Mouse (Mus musculus): ENCODE data around the gene Idh2.
"Not testable (repeated sequence)": the region's sequence is repeated elsewhere in the genome, so short reads cannot be mapped to it uniquely, and the experiment has no call there.

Gene Idh2

DNA sequence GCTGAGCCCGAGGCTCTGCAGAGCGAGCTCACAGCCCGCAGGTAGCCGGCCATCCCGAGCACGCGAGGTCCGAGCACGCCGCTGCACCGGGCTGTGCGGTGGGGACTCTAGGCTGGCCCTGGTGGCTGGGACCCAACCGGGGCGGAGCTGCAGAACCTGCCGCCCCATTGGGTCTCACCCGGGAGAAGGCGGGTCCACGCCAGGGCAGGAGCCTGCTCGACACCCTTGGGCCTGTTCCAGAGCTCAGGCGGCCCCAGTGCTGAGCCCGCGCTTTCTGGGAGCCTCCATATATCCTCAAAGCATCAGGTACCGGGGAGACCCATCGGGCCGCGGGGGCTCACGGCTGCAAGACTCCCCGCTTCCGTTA, at the start of gene Idh2:
TSS of gene Idh2 (minus strand) at position 169 of the 367 bp plus-strand sequence.
- DNase-seq: peak; percentile 93

DNA sequence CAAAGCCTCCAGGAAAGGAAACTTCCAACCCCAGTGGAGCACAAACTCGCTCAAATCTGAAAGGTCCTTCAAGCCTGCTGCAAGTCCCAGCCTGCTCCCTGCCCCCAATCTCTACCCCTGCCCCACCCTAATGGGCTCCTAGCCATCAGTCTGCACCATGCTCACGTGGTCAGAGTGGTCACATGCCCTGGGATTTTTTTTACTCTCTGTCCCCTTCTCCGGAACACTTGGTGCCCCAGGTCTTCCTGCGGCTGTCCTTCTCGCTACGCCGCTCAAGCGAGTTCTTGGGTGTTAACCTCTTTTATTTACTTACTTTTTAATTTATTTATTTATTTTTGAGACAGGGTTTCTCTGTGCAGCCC, 45.7 kb upstream of the Idh2 start:
- DNase-seq: peak; percentile 59

DNA sequence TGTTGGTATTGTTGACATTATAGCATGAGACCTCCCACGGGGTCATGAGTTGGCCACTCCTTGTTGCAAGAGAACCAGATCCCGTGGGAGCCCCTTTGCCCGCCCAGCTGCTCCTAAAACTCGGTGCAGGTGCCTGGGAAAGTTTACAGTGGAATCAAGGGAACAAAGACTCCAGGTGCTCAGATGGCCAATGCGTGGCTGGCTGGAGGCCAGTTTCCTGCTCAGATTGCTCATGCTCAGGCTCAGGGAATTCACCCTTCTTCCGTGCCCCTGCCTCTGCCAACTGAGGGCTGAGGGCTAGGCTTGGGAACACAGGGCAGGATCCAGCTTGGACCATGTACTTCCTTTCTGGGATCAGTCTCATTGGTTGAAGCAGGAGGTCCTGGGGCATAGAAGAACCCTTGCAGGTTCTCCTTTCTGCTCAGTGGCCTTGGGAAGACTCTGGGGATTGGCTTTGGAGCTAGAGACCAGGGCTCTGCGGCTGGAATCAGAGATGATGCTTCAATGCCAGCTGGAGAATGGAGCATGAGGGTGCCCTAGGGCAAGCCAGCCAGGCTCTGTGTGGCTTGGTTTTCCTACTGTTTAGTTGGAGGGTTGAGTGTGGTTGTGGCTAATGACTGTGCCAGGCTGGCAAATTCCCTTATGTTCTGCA, 45.2 kb upstream of the Idh2 start:
- no peak for DNase-seq

DNA sequence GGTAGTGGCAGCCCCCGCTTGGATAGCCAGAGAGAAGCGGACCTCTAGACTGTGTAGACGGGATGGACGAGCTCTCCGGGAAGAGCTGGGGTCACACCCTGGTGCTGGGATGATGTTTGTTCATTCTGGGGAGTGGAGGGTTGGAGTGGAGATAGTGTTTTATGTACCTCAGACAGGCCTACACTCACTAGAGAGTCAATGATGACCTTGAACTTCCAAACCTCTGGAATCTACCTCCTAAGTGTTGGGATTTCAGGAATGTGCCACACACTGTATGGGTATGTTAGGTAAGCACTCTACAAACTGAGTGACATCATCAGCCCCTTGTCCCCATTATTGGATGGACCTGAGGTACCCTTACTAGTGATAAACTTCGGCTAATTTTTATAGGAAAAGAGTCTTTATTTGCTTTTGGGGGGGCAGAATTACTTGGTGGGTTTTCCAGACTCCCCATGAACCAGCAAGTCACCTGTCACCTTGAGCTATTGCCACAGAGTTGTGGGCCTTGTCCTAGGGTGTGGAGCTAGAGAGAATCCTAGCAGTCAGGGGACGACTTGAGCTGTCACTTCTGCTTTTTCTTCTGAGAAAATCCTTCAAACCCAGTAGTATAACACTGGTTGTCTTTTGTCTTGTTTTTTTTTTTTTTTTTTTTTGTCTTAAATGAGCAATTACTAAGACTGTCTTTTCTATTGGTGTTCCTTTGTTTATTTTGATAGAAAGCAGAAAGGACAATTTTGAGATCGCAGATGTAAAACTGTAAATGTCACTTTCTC, 43.5 kb upstream of the Idh2 start:
- no peak for DNase-seq

DNA sequence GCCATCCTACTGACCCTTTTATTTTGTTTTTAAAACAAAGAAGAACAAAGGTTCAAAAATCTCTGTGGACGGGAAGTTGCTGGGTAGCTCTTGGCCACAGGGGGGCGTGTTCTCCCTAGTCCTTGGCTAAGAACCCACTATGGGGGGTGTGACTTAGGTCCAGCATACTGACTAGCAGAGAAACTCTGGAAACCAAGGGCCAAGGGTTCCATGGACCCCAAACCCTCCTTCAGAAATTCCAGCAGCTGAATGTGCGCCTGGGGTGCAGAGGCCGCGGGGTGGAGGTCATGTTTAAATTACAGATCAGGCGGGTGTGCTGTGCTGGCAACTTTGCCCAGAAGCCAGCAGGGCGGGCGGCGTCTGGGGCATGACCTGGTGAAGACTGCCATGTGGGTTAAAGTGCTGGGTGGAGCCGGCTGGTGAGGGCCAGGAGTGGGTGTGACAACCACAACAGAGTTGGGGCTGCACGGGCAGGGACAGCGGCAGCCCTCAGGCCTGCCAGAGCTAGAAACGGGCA, 41.6 kb upstream of the Idh2 start:
- DNase-seq: peak; percentile 74

DNA sequence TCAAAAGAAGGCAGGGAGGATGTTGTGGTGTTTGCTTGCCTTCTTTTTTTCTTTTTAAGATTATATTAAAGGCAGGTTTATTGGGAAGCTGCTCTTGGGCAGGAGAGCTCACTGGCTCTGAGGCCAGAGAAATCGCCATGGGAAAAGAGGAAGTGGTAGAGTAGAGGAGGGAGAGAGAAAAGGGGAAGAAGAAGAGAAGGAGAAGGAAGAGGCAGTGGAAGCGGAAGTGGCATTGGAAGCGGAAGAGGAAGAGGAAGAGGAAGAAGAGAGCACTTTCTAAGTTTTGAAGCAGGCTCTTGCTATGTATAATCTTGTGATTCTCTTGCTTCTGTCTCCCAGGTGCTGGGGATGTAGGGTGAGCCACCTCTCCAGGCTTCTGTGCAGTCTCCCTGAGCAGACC, 39.5 kb upstream of the Idh2 start:
- DNase-seq: no peak

DNA sequence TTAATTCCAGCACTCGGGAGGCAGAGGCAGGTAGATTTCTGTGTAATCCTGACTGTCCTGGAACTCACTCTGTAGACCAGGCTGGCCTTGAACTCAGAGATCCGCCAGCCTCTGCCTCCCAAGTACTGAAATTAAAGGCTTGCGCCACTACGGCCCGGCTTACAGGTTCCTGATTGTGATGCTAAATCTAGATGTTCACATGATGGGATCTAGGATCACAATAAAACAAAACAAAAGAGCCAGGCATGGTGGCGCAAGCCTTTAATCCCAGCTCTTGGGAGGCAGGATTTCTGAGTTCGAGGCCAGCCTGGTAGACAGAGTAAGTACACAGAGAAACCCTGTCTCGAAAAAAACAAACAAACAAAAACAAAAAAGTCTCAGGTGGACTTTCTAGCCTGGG, 37.6 kb upstream of the Idh2 start:
- DNase-seq: no peak

DNA sequence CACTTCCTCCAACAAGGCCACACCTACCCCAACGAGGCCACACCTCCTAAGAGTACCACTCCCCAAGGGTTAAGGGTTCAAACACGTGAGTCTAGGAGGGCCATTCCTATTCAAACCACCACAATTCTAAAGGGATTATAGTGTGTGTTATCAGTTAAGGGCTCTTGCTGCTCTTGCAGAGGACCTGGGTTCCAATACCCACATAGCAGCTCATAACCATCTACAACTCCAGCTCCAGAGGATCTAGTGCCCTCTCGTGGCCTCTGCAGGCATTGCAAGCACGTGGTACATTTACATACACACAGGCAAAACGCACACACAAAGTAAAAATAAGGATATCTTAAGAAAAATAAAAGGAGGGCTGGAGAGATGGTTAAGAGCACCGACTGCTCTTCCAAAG, 37.0 kb upstream of the Idh2 start:
- DNase-seq: no peak

DNA sequence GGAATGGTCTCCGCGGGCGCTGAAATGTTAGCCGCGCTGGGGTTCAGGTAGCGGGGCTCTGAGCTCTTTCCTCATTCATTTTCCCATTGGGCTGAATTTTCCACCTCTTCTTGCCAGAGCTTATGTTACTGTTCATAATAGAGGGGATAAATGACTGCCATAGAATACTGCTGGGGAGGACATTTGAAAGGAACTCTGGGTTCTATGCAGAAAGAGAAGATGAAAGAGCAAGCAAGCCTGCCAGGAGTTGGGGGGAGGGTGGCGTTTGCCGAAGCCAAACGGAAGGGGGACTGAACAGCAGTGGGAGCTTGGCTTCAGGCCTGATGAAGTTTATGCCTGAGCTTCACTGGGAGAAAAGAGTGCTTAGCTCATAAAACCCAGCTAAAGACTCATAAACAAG, 34.2 kb upstream of the Idh2 start:
- no peak for DNase-seq

DNA sequence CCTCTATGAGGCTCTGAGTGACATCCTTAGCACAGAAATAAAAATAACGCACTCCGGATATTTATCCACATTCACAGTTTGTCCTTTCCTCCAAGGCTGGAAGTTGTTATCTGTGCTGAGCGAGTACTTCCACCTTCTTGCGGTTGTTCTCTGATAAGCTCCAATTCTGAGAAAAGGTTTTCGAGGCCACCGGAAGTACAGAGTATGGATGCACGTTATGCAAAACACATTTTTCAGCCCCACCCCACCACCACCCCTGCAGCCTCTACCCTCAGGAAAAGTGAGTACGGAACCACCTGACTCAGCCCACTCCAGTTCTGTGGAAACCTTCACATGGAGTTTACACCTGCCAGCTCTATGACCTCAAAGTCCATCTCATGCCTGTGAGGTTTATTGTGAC, 30.9 kb upstream of the Idh2 start:
- DNase-seq: no peak

DNA sequence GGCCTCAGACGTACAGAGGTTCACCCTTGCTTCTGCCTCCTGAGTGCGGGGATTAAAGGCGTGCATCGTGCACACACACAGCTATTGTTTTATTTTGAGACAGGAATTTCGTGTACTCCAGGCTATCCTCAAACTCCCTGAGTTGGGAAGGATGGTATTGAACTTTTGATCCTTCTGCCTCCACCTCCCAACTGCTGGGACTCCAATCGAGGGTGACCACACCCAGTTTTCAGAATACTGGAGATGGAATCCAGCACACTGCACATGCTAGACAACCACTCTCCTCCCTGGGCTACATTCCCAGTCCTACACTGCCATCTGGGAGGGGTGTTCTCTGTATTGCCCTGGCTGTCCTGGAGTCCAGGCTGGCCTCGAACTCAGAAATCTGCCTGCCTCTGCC, 29.5 kb upstream of the Idh2 start:
- no peak for DNase-seq

DNA sequence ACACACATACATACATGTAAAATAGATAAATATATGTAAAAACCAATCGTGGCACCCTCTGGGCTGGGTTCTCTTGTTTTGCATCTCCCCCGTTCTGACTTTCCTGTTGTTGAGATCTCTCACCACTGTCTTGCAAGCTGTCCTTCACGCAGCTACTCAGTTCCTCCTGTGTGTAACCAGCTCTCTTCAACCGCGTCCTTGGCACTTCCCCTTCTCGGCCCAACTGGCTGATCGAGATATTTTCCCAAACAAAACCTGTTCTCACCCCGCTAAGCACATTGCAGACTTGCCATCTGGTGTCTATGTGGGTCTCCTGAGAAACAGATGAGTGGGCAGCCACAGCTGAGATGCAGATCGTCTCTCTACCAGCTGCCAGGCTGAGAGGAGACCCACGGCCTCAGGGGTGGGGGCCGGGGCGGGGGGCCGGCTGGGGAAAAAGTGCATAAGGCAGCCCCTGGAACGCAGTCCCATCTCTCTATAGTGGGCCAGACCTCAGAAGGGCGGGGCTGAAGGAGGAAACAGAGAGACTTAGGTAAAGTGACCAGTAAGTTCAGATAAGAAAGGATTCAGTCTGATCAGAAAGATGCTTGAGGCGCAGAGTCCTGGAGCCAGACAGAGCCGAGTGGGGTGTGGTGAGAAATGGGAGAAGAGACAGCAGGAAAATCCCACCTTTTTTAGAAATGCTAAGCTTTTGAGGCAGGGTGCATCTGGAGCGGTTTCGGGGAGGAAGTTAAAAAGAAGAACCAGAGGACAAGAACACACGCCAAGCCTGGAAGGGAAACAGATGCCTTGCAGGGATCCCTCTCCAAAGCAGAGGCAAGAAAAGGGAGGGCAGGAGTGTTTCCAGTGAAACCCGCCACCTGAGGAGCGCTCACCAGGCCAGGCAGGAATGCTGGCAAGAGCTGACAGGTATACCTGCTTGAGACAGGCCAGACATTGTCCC, 28.4 kb upstream of the Idh2 start:
- peak; percentile 84 for DNase-seq

DNA sequence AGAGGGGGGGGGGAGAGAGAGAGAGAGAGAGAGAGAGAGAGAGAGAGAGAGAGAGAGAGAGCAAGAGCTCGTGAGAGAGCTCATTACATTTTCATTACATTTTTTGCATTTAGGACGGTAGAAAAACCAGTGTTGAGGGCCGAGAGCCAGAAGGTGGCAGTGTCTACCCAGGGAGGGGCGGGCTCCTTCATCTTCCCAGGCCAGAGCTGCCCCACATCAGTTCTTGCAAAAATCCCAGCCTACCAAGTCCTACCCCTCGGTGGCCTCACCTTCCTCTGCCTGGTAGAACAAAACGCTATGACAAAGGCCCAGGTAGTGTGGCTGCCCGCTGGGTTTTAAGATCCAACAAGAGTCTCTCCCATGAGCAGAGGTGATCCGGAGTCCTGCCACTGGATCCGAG, 25.6 kb upstream of the Idh2 start:
- DNase-seq: peak; percentile 84

DNA sequence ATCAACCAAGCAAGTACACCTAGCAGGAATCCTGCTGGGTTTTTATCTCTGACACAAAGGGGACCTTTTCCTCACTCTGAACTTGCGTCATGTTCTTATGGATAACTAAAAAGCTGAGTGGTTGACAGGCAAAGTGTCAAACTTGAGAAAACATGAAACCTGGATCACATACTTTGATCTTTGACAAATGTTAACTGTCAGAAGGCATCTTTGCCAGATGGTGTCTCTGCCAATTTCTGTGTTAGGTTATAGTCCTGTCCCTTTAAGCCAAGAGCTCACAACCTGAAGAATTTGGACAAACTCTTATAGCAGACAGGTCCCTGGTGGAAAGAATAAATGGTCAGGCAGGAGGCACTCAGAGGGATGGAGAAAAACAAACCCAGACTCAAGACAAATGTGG, 23.2 kb upstream of the Idh2 start:
- DNase-seq: no peak

DNA sequence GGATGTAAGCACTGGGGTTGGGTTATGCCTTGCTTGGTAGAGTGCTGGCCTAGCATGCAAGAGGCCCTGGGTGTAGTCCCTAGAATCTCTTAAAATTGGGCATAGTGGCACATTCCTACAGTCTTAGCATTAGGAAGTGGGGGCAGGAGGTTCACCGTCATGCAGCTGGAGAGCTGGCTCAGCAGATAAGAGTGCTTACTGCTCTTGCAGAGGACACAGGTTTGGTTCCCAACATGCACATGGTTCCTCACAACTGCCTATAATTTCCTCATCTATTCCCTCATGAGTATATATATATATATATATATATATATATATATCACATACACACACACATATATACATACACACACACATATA, 20.0 kb upstream of the Idh2 start:
- no peak for DNase-seq

DNA sequence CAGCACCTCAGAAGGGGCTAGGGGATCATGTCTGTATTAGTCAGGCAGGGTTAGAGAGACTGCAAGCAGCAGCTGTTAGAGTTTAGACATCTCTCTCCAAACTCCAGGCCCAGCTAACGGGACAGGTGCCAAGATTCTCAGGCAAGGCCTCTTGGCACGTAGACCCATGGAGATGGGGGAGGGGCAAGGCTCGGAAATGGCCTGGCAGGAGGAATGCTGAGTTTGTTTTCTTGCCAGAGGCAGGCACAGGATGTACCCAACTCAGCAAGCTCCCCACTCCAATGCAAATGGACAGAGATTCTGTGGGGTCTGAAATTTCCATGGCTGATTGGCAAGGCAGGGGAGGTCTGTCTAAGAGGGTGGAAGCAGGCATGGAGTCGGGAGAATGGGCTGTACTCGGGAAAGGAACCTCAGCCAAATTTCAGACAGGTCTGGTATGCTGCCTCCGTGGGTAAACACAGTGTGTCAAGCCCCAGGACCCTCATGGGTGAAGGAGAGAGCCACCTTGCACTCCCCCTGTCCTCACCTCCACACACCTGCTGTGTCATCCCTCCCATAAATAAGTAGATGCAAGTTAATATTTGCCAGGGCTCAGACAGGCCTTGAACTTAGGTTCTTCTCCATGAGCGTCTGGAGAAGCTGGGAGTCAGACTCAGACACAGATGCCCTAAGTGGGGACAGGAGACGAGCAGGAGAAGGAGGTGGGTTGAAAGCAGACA, 19.4 kb upstream of the Idh2 start:
- DNase-seq: peak; percentile 48

DNA sequence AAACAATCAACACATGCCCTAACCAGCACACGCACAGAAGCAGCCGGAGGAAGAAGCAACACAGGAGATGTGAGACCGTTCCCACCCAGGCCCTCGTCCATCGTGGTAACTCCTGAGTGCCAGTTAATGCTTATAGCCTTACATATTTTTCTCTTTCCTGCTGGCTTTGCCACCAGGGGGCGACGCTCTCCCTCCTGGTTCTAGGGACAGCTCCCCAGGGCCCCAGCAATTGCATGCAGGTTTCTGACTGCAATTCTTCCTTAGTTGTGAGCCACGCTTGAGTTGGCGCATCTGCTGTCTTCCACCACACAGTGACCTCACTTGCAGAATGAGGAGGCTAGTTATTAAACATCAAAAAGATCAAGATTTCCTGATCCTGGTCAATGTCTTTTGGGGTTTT, 17.3 kb upstream of the Idh2 start:
- DNase-seq: peak; percentile 80

DNA sequence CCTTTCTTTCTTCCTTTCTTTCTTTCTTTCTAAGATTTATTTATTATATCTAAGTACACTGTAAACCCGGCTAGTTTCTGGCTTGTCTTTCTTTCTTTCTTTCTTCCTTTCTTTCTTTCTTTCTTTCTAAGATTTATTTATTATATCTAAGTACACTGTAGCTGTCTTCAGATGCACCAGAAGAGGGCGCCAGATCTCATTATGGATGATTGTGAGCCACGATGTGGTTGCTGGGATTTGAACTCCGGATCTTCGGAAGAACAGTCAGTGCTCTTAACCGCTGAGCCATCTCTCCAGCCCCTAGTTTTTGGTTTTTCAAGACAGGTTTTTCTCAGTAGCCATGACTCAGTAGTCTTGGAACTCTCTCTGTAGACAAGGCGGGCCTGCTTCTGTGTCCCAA, 16.1 kb upstream of the Idh2 start:
- DNase-seq: not testable (repeated sequence)

DNA sequence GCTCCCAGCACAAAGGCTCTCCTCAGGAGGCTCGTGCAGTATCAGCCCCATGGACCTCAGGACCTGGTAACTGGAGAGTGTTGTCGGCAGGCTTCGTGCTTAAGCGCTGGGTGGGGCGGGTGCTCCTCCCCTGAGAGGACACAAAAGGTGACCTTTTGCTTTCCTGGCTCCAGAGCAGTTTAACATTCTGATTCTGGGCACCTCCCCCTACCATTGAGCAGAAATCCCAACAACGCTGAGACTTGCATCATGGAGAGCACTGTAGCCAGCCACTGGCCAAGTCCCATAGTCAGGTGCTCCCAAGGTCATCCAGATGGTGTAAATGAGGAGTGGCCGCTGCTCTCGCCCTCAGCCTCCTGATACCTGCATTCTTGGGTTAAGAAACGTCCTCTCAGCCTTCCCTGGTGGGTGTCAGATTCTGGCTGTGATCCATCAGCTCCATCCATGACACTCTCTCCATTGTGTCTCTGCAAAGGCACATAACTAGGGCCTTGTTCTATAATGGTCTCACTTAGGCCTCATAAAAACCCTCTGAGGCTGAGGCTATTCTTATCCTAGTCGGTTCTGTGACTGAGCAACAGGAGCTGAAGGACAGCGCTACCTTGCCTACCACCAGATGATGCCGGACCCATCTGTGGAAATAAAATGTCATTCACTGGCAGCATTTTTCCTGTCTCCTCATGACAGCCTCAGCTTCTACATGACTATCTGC, 15.3 kb upstream of the Idh2 start:
- DNase-seq: no peak

DNA sequence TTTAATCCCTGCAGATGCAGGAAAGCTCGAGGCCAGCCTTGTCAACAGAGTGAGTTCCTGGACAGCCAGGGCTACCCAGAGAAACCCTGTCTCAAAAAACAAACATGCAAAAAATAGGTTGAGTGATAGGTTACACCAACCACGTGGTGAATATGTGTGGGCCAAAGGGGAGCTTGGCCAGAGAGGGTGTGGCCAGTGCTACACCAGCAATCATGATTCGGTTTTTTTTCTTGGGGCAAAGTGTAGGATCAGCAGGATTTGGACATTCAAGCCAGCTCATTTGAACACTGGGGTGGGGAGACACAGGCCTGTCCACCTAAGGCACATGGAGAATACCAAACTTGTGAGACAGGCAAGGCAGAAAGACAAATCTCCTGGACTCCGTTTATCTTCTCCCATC, 14.1 kb upstream of the Idh2 start:
- DNase-seq: no peak

DNA sequence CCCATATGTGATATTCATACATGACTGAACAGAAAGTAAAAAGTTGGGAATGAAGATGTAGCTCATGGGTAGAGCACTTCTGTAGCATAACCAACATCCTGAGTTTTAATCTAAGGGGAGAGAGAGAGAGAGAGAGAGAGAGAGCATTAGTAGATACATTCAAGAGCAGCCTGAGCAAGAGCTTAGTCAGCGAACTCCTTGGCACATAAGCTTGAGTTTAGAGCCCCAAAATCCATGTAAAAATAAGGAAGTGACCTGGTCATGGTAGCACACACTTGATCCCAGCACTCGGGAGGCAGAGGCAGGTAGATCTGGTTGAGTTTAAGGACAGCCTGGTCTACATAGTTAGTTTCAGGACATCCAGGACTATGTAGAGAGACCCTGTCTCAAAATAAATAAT, 8.5 kb upstream of the Idh2 start:
- no peak for DNase-seq

DNA sequence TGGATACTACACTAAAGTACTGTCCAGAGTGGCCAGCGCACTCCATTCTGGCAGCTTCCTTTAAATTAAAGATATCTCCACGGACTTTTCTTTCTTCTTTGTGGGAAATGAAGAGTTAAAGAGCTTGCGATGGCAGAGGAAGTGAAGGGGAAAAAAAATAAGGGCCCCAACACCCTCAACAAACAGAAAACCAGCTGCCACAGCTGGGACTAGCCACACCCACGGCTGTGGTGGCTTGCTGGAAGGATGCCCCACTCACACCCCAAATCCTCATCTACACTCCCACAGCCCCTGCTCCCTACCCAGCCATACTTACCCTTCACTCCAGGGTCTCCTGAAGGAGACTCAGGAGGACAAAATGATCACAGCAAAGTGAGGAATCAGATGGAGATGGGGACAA, 7.9 kb upstream of the Idh2 start:
- DNase-seq: no peak

All from retina, postnatal 1 day (tissue).